Mouse (Mus musculus) olfactory bulb, adult 2 months (tissue): Measurements from ENCODE around the gene Slc25a21.

Experiments used
- CTCF ChIP-seq: fragments of 200-500 bp; IDR thresholded peaks from 2 replicates; pipeline ENCODE4 v1.5.1; 2012; ENCODE audit warnings: low read depth, mild to moderate bottlenecking, low read length, moderate library complexity; ENCODE audit not compliant: insufficient read depth
- POLR2A ChIP-seq: fragments of 200-500 bp; IDR thresholded peaks from 2 replicates; pipeline ENCODE4 v1.6.1; 2012; ENCODE audit warnings: mild to moderate bottlenecking, low read depth, low read length, moderate library complexity; ENCODE audit not compliant: insufficient read depth

- TF ChIP-seq CTCF (no peak), POLR2A (no peak)
These were observed 222.0 kb downstream of the Slc25a21 start for GRCm38 (mm10) chr12:56975256-56975655.
